Mouse (Mus musculus) cortical plate, adult 2 months (tissue): Measurements from ENCODE around the gene S100pbp.

Experiments used
- CTCF ChIP-seq: fragments of 200-500 bp; IDR thresholded peaks from 2 replicates; pipeline ENCODE4 v1.5.1; 2011; ENCODE audit warnings: mild to moderate bottlenecking, control low read depth, low read length; ENCODE audit not compliant: insufficient read depth; ENCODE audit errors: extremely low read depth
- POLR2A ChIP-seq: fragments of 200-500 bp; IDR thresholded peaks from 2 replicates; pipeline ENCODE4 v1.6.1; 2011; ENCODE audit warnings: mild to moderate bottlenecking, low read length, control low read depth; ENCODE audit not compliant: insufficient read depth; ENCODE audit errors: extremely low read depth

- TF ChIP-seq CTCF (no peak), POLR2A (no peak)
Observed at GRCm38 (mm10) chr4:129136579-129137391, 52.7 kb downstream of the S100pbp start, which contains the start of gene Fndc5.
